ENCODE assay signal across 25 mouse cellular contexts in the genomic region with DNA sequence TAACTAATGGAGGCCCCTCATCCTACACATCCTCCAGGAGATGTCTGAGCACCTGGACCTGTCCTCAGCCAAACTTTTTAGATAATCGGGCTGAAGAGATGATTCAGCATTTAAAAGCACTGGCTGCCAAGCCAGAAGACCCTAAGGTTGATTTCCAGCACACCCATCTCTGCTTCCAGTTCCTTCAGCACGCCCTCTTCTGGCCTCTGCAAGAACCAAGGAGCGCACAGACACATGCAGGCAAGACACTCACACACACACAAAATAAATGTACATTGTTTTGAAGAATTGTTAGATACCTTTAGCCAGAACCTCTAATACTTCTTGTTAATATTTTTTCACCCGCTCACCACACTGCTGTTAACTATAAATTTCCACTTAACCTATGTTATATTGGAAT. TPM values are rescaled to one million over a fixed set of nuclear protein-coding genes. Genes with fewer than 3 reads are reported as not detected.
DNase-seq lines count a peak whose midpoint lies in the region; ATAC-seq and TF ChIP-seq lines count a peak whose summit lies in the region.
"Had no signal": no experiment of that assay in that cellular context is flagged by ENCODE, and none has a peak within 500 bp of the region (broad histone marks: within the 10 kb centered on the region; RNA-seq: fewer than 3 reads in every experiment).

No protein-coding gene starts in this region.

- H3K9ac ChIP-seq in forebrain, postnatal 0 days, result no peak overlapping the region
- H3K9ac ChIP-seq in forebrain, embryonic 12.5 days, result no peak overlapping the region
- no peak overlapping the region for H3K9ac ChIP-seq in liver, postnatal 0 days (replicated peaks)
- H3K9ac ChIP-seq: embryonic facial prominence, embryonic 12.5 days; forebrain, embryonic 13.5 days; heart, embryonic 15.5 days; hindbrain, embryonic 14.5 days; intestine, embryonic 15.5 days had no signal

- H3K27me3 ChIP-seq in forebrain, postnatal 0 days (ENCODE audit: insufficient read depth, low read length), result no peaks in the 10 kb centered on the region
- peaks cover 21% of the 10 kb centered on the region for H3K27me3 ChIP-seq in forebrain, embryonic 12.5 days
- no peaks in the 10 kb centered on the region for H3K27me3 ChIP-seq in liver, postnatal 0 days (ENCODE audit: insufficient read depth, low read length)
- H3K27me3 ChIP-seq: forebrain, embryonic 13.5 days; intestine, embryonic 15.5 days had no signal

- no peak for DNase-seq in forebrain, postnatal 0 days
- DNase-seq in liver, postnatal 0 days, result no peak
- no peak for DNase-seq in liver
- DNase-seq in ZHBTc4 (ENCODE audit: low read depth, low spot score), result peak; percentile 42
- DNase-seq in cerebellum, postnatal 10 days, result no peak
- DNase-seq in cerebellum, adult 11 months, result no peak
- DNase-seq: adrenal gland, adult 2 months; adrenal gland, postnatal 25 days; B cell, adult 2 months; cerebellum, adult 8-10 months; cerebellum, postnatal 25 days; heart, adult 2 months; heart, postnatal 14 days had no signal

- no peaks in the 10 kb centered on the region for H3K36me3 ChIP-seq in forebrain, postnatal 0 days (ENCODE audit: insufficient read depth)
- H3K36me3 ChIP-seq in forebrain, embryonic 12.5 days (replicated peaks), result no peaks in the 10 kb centered on the region
- no peaks in the 10 kb centered on the region for H3K36me3 ChIP-seq in liver, postnatal 0 days (replicated peaks; ENCODE audit: insufficient read depth, low read length)
- H3K36me3 ChIP-seq: embryonic facial prominence, embryonic 12.5 days; G1E; heart, embryonic 15.5 days; intestine, embryonic 15.5 days had no signal

- no peak overlapping the region for H3K4me2 ChIP-seq in forebrain, postnatal 0 days (ENCODE audit: low read depth)
- no peak overlapping the region for H3K4me2 ChIP-seq in forebrain, embryonic 12.5 days
- no peak overlapping the region for H3K4me2 ChIP-seq in liver, postnatal 0 days (ENCODE audit: low read depth, low read length)
- H3K4me2 ChIP-seq: embryonic facial prominence, embryonic 12.5 days; heart, embryonic 11.5 days; heart, embryonic 15.5 days; intestine, embryonic 15.5 days had no signal

- TF ChIP-seq EP300 in liver, postnatal 0 days (IDR thresholded peaks at IDR 0.05; ENCODE audit: low read depth), result no peak

- 0 out of 2 replicates have a peak, but pooled peaks have one; percentile 3 for TF ChIP-seq CTCF in forebrain, postnatal 0 days (IDR thresholded peaks at IDR 0.05; ENCODE audit: low read depth)
- 0 out of 2 replicates have a peak, but pooled peaks have one; percentile 8 for TF ChIP-seq CTCF in liver, postnatal 0 days (IDR thresholded peaks at IDR 0.05; ENCODE audit: low read depth)

- H3K4me3 ChIP-seq in forebrain, postnatal 0 days (ENCODE audit: low read depth, low read length), result no peak overlapping the region
- H3K4me3 ChIP-seq in forebrain, embryonic 12.5 days (replicated peaks), result no peak overlapping the region
- no peak overlapping the region for H3K4me3 ChIP-seq in liver, postnatal 0 days (ENCODE audit: low read depth, low read length)
- H3K4me3 ChIP-seq: embryonic facial prominence, embryonic 12.5 days; forebrain, embryonic 13.5 days; heart, adult 2 months; heart, embryonic 15.5 days; intestine, embryonic 15.5 days had no signal

- no peaks in the 10 kb centered on the region for H3K9me3 ChIP-seq in forebrain, postnatal 0 days (ENCODE audit: low read length)
- H3K9me3 ChIP-seq in forebrain, embryonic 12.5 days, result no peaks in the 10 kb centered on the region
- H3K9me3 ChIP-seq in liver, postnatal 0 days (ENCODE audit: low read length), result no peaks in the 10 kb centered on the region
- H3K9me3 ChIP-seq: embryonic facial prominence, embryonic 12.5 days; forebrain, embryonic 13.5 days; G1E; heart, embryonic 15.5 days; intestine, embryonic 15.5 days had no signal

- no peak overlapping the region for H3K27ac ChIP-seq in forebrain, postnatal 0 days (ENCODE audit: low read depth, low read length)
- no peak overlapping the region for H3K27ac ChIP-seq in forebrain, embryonic 12.5 days
- no peak overlapping the region for H3K27ac ChIP-seq in liver, postnatal 0 days (ENCODE audit: low read depth)
- H3K27ac ChIP-seq: embryonic facial prominence, embryonic 12.5 days; forebrain, embryonic 13.5 days; heart, adult 2 months; heart, embryonic 15.5 days; hindbrain, embryonic 14.5 days; intestine, embryonic 15.5 days had no signal

- WGBS in forebrain, postnatal 0 days, result 74% methylated on average over 4 of the region's 4 CpGs
- WGBS in forebrain, embryonic 12.5 days, result 66% methylated on average over 4 of the region's 4 CpGs
- 60% methylated on average over 4 of the region's 4 CpGs for WGBS in liver, postnatal 0 days (ENCODE audit: insufficient replicate concordance)

- H3K4me1 ChIP-seq in forebrain, postnatal 0 days (ENCODE audit: insufficient read depth), result 0 out of 2 replicates have a peak, but pooled peaks cover 11% of the 10 kb centered on the region
- H3K4me1 ChIP-seq in forebrain, embryonic 12.5 days, result peaks cover 18% of the 10 kb centered on the region
- H3K4me1 ChIP-seq in liver, postnatal 0 days (ENCODE audit: insufficient read depth), result no peaks in the 10 kb centered on the region; the same call in 1 of the 2 replicates

- ATAC-seq in forebrain, postnatal 0 days, result no peak
- no peak for ATAC-seq in forebrain, embryonic 12.5 days (ENCODE audit: low FRiP score)
- no peak for ATAC-seq in liver, postnatal 0 days
- ATAC-seq: CD4-positive, CD25-positive, alpha-beta regulatory T cell, adult 4 months; intestine, embryonic 15.5 days had no signal

RNA-seq across cellular contexts. Expression of gene Cbfb, which starts 18.8 kb away (rescaled TPM):
- 56.4 and 65.6 TPM in 2 replicates for total RNA-seq in forebrain, postnatal 0 days (2014; rRNA removed)
- 23.5 and 29.9 TPM in 2 replicates for polyA plus RNA-seq in forebrain, postnatal 0 days (2015; fragmentation: Nextera tagmentation; extraction: Ambion mirVana)
- 58.3 and 60.0 TPM in 2 replicates for polyA plus RNA-seq in forebrain, embryonic 12.5 days (2016; fragmentation: Nextera tagmentation; extraction: Ambion mirVana)
- polyA plus RNA-seq in liver, postnatal 0 days (2015; fragmentation: Nextera tagmentation; extraction: Ambion mirVana), result 10.6 and 10.7 TPM in 2 replicates

RNA-seq across cellular contexts. Expression of gene Ces4a, which starts 20.1 kb away (rescaled TPM):
- total RNA-seq in forebrain, postnatal 0 days (2014; rRNA removed), result 0.10 TPM in 1 of 2 replicates, not detected in the other
- polyA plus RNA-seq in forebrain, postnatal 0 days (2015; fragmentation: Nextera tagmentation; extraction: Ambion mirVana), result 0.05 TPM in 1 of 2 replicates, not detected in the other
- not detected in 2 replicates for polyA plus RNA-seq in forebrain, embryonic 12.5 days (2016; fragmentation: Nextera tagmentation; extraction: Ambion mirVana)
- 0.07 TPM in 1 of 2 replicates, not detected in the other for polyA plus RNA-seq in liver, postnatal 0 days (2015; fragmentation: Nextera tagmentation; extraction: Ambion mirVana)
- total RNA-seq: adrenal gland, postnatal 25 days; G1E; gastrocnemius, adult 8-10 months; heart, adult 2 months; heart, postnatal 14 days; hematopoietic stem cell, adult 5-6 weeks had no signal
- polyA plus RNA-seq: cortical plate, adult 2 months; embryonic facial prominence, embryonic 12.5 days; G1E; heart, adult 2 months; heart, embryonic 11.5 days; heart, embryonic 15.5 days; hindbrain, embryonic 14.5 days; intestine, embryonic 15.5 days had no signal
